Mouse (Mus musculus) liver, postnatal 0 days (tissue): ENCODE measurements around the gene Gm5678.

Source experiments
- CTCF ChIP-seq: sonication (generic); IDR thresholded peaks from 2 replicates; pipeline ENCODE4 v1.5.1; 2016; ENCODE audit warnings: antibody characterized with exemption, low read depth
- EP300 ChIP-seq: IDR thresholded peaks from 2 replicates; pipeline ENCODE4 v1.6.1; 2016; ENCODE audit warnings: antibody characterized with exemption, low read depth, mild to moderate bottlenecking

- TF ChIP-seq CTCF (no peak), EP300 (no peak)
Measured at GRCm38 (mm10) chr16:93584976-93585702, 42.8 kb upstream of the Gm5678 start.
